Mouse (Mus musculus) kidney, embryonic 16.5 days (tissue): ENCODE measurements around the gene Maff. TPM values are rescaled to one million over a fixed set of nuclear protein-coding genes. Genes with fewer than 3 reads are reported as not detected.

Experiments used
- ATAC-seq: fragments of 200-750 bp; cut with Nextera tagmentation; 2 replicates; pipeline ENCODE4 v1.8.0; 2017; ENCODE audit warnings: moderate TSS enrichment; ENCODE audit not compliant: low FRiP score, low TSS enrichment
- H3K27ac ChIP-seq: fragments of 300-500 bp; sonication (generic); 2 replicates; pipeline ENCODE4 v1.5.1; 2014; ENCODE audit warnings: low read length
- H3K27me3 ChIP-seq: fragments of 300-500 bp; sonication (generic); 2 replicates; pipeline ENCODE4 v1.6.1; 2014; ENCODE audit warnings: low read length, control low read depth, mixed read lengths; ENCODE audit not compliant: insufficient read depth
- H3K36me3 ChIP-seq: fragments of 300-500 bp; sonication (generic); 2 replicates; pipeline ENCODE4 v1.6.1; 2014; ENCODE audit warnings: low read length, control low read depth, mixed read lengths; ENCODE audit not compliant: insufficient read depth
- H3K4me1 ChIP-seq: fragments of 300-500 bp; sonication (generic); 2 replicates; pipeline ENCODE4 v1.6.1; 2014; ENCODE audit warnings: low read length, control low read depth, mixed read lengths; ENCODE audit not compliant: insufficient read depth
- H3K4me2 ChIP-seq: fragments of 300-500 bp; sonication (generic); replicated peaks from 2 replicates; pipeline ENCODE4 v1.6.1; 2014; ENCODE audit warnings: low read depth, low read length
- H3K4me3 ChIP-seq: fragments of 300-500 bp; sonication (generic); 2 replicates; pipeline ENCODE4 v1.5.1; 2014; ENCODE audit warnings: mild to moderate bottlenecking, low read length
- H3K9ac ChIP-seq: fragments of 300-500 bp; sonication (generic); replicated peaks from 2 replicates; pipeline ENCODE4 v1.6.1; 2014; ENCODE audit warnings: low read length
- H3K9me3 ChIP-seq: fragments of 300-500 bp; sonication (generic); 2 replicates; pipeline ENCODE4 v1.6.1; 2016; ENCODE audit warnings: low read length, control low read depth
- WGBS: fragments of 180-500 bp; shearing (Covaris S2); extraction: QIAGEN DNeasy Blood & Tissue Kit; methylation state at CpG from one replicate; pipeline ENCODE4 v1.1.7; 2014; 5-methylcytosine and 5-hydroxymethylcytosine counted together
- polyA plus RNA-seq: library from polyadenylated mRNA; unstranded; fragments of >200 nt; fragmentation: Nextera tagmentation; extraction: Ambion mirVana; gene quantifications from 2 replicates; pipeline ENCODE4 v1.2.1, GENCODE M21; 2015

The Maff gene
- polyA plus RNA-seq, 1 experiment from 2014 or later = 3.7 TPM

GRCm38 (mm10) chr15:79347165-79347844 is 884 bp downstream of the Maff start:
- Histone ChIP-seq H3K4me3 (peak overlapping the region; percentile 69), H3K9me3 (no peaks in the 10 kb centered on the region), H3K9ac (peak overlapping the region; percentile 76), H3K27me3 (no peaks in the 10 kb centered on the region; the same call in 1 of the 2 replicates), H3K27ac (peak overlapping the region; percentile 93), H3K4me2 (peak overlapping the region; percentile 98), H3K4me1 (peaks cover 25% of the 10 kb centered on the region), H3K36me3 (no peaks in the 10 kb centered on the region)
- ATAC-seq = peak; percentile 87
- WGBS = under 1% methylated on average over 59 of the region's 61 CpGs

- peak overlapping the region; percentile 69 for H3K4me3 ChIP-seq
- H3K4me1 ChIP-seq = peaks cover 27% of the 10 kb centered on the region
- peak overlapping the region; percentile 76 for H3K9ac ChIP-seq
- peak overlapping the region; percentile 93 for H3K27ac ChIP-seq
- no peaks in the 10 kb centered on the region for H3K36me3 ChIP-seq
- H3K27me3 ChIP-seq = no peaks in the 10 kb centered on the region; the same call in 1 of the 2 replicates
- peak; percentile 74 for ATAC-seq
- under 1% methylated on average over 46 of the region's 46 CpGs for WGBS
- H3K4me2 ChIP-seq = peak overlapping the region; percentile 98
- H3K9me3 ChIP-seq = no peaks in the 10 kb centered on the region
Measured at GRCm38 (mm10) chr15:79347845-79348506, 1.6 kb downstream of the Maff start.

- Histone ChIP-seq H3K4me2 (peak overlapping the region; percentile 98), H3K4me1 (peaks cover 27% of the 10 kb centered on the region), H3K4me3 (peak overlapping the region; percentile 69), H3K9ac (peak overlapping the region; percentile 76), H3K27me3 (no peaks in the 10 kb centered on the region; the same call in 1 of the 2 replicates), H3K27ac (peak overlapping the region; percentile 93; the same call in 1 of the 2 replicates), H3K36me3 (no peaks in the 10 kb centered on the region), H3K9me3 (no peaks in the 10 kb centered on the region)
- 49% methylated on average over 8 of the region's 8 CpGs for WGBS
- no peak; the same call in 1 of the 2 replicates for ATAC-seq
Measured at GRCm38 (mm10) chr15:79348651-79349050, 2.2 kb downstream of the Maff start.

GRCm38 (mm10) chr15:79350866-79351265 is 4.4 kb downstream of the Maff start:
- WGBS = 95% methylated on average over 4 of the region's 4 CpGs
- H3K27ac ChIP-seq = peak overlapping the region; percentile 72; the same call in 1 of the 2 replicates
- H3K27me3 ChIP-seq = no peaks in the 10 kb centered on the region; the same call in 1 of the 2 replicates
- H3K9me3 ChIP-seq = no peaks in the 10 kb centered on the region
- H3K36me3 ChIP-seq = no peaks in the 10 kb centered on the region
- no peak overlapping the region for H3K4me3 ChIP-seq
- no peak overlapping the region for H3K9ac ChIP-seq
- H3K4me1 ChIP-seq = peaks cover 37% of the 10 kb centered on the region
- H3K4me2 ChIP-seq = no peak overlapping the region
- no peak for ATAC-seq

- H3K27me3 ChIP-seq = no peaks in the 10 kb centered on the region; the same call in 1 of the 2 replicates
- ATAC-seq = 0 out of 2 replicates have a peak, but pooled peaks have one; percentile 8
- WGBS = 29% methylated on average over 15 of the region's 15 CpGs
- no peaks in the 10 kb centered on the region for H3K36me3 ChIP-seq
- H3K27ac ChIP-seq = peak overlapping the region; percentile 72
- no peak overlapping the region for H3K4me3 ChIP-seq
- peaks cover 41% of the 10 kb centered on the region for H3K4me1 ChIP-seq
- H3K9me3 ChIP-seq = no peaks in the 10 kb centered on the region
- H3K4me2 ChIP-seq = peak overlapping the region; percentile 11; the same call in 1 of the 2 replicates
- H3K9ac ChIP-seq = peak overlapping the region; percentile 10; the same call in 1 of the 2 replicates
Measured at GRCm38 (mm10) chr15:79351331-79351767, 4.9 kb downstream of the Maff start.

- WGBS = 88% methylated on average over 6 of the region's 6 CpGs
- no peak overlapping the region for H3K4me2 ChIP-seq
- ATAC-seq = no peak
- H3K4me3 ChIP-seq = no peak overlapping the region
- no peaks in the 10 kb centered on the region for H3K9me3 ChIP-seq
- H3K36me3 ChIP-seq = no peaks in the 10 kb centered on the region
- no peak overlapping the region; the same call in 1 of the 2 replicates for H3K27ac ChIP-seq
- no peaks in the 10 kb centered on the region for H3K27me3 ChIP-seq
- H3K4me1 ChIP-seq = peaks cover 53% of the 10 kb centered on the region
- H3K9ac ChIP-seq = no peak overlapping the region; the same call in 1 of the 2 replicates
Measured at GRCm38 (mm10) chr15:79352479-79352878, 6.1 kb downstream of the Maff start.

- H3K27ac ChIP-seq = no peak overlapping the region
- no peak for ATAC-seq
- no peaks in the 10 kb centered on the region for H3K9me3 ChIP-seq
- WGBS = 89% methylated on average over 5 of the region's 5 CpGs
- no peaks in the 10 kb centered on the region for H3K36me3 ChIP-seq
- H3K4me3 ChIP-seq = no peak overlapping the region
- no peak overlapping the region for H3K4me2 ChIP-seq
- H3K27me3 ChIP-seq = no peaks in the 10 kb centered on the region
- peaks cover 55% of the 10 kb centered on the region for H3K4me1 ChIP-seq
- no peak overlapping the region for H3K9ac ChIP-seq
Measured at GRCm38 (mm10) chr15:79353690-79354305, 7.4 kb downstream of the Maff start.

GRCm38 (mm10) chr15:79354619-79355018 is 8.2 kb downstream of the Maff start:
- peaks cover 56% of the 10 kb centered on the region for H3K4me1 ChIP-seq
- whole genome bisulfite sequencing = 83% methylated on average over 4 of the region's 4 CpGs
- no peaks in the 10 kb centered on the region for H3K36me3 ChIP-seq
- H3K9ac ChIP-seq = no peak overlapping the region
- no peak overlapping the region for H3K4me2 ChIP-seq
- no peaks in the 10 kb centered on the region for H3K9me3 ChIP-seq
- H3K4me3 ChIP-seq = no peak overlapping the region
- no peaks in the 10 kb centered on the region for H3K27me3 ChIP-seq
- no peak overlapping the region for H3K27ac ChIP-seq
- ATAC-seq = no peak

GRCm38 (mm10) chr15:79356481-79356880 is 10.1 kb downstream of the Maff start:
- 68% methylated on average over 8 of the region's 8 CpGs for WGBS
- Histone ChIP-seq H3K27me3 (no peaks in the 10 kb centered on the region), H3K4me1 (peaks cover 67% of the 10 kb centered on the region), H3K27ac (no peak overlapping the region), H3K9me3 (no peaks in the 10 kb centered on the region), H3K4me3 (peak overlapping the region; percentile 57), H3K9ac (peak overlapping the region; percentile 72), H3K4me2 (peak overlapping the region; percentile 99), H3K36me3 (no peaks in the 10 kb centered on the region)
- ATAC-seq = no peak
